Mouse (Mus musculus) WW6 (cell line): ENCODE results near the gene Dhrs1.

Experiments used
- DNase-seq: peaks from one replicate; pipeline ENCODE4 v3.0.0-alpha.2; 2013; ENCODE audit warnings: low read depth, low spot score

Dhrs1 gene

GRCm38 (mm10) chr14:55721700-55722437 lies 23.6 kb downstream of the Dhrs1 start, which contains the start of gene Rabggta:
Rabggta (minus strand) TSS chr14:55722263.
- peak; percentile 90 for DNase-seq

GRCm38 (mm10) chr14:55721076-55721475 lies 24.4 kb downstream of the Dhrs1 start:
- no peak for DNase-seq

GRCm38 (mm10) chr14:55720666-55721065 lies 24.8 kb downstream of the Dhrs1 start:
- DNase-seq, result no peak

GRCm38 (mm10) chr14:55719737-55720136 lies 25.8 kb downstream of the Dhrs1 start:
- no peak for DNase-seq

- no peak for DNase-seq
Measured at GRCm38 (mm10) chr14:55716884-55717283, 28.6 kb downstream of the Dhrs1 start.

- no peak for DNase-seq
Measured at GRCm38 (mm10) chr14:55716271-55716670, 29.2 kb downstream of the Dhrs1 start.

GRCm38 (mm10) chr14:55714893-55715292 lies 30.6 kb downstream of the Dhrs1 start:
- no peak for DNase-seq

GRCm38 (mm10) chr14:55713729-55714122 lies 31.8 kb downstream of the Dhrs1 start, which contains the start of gene Tgm1:
Tgm1 (minus strand) TSS chr14:55713926.
- no peak for DNase-seq

- no peak for DNase-seq
Measured at GRCm38 (mm10) chr14:55713007-55713728, 32.3 kb downstream of the Dhrs1 start.

GRCm38 (mm10) chr14:55711786-55712185 lies 33.7 kb downstream of the Dhrs1 start:
- DNase-seq, result no peak

- peak; percentile 61 for DNase-seq
Measured at GRCm38 (mm10) chr14:55709509-55709908, 36.0 kb downstream of the Dhrs1 start.

GRCm38 (mm10) chr14:55707397-55707796 lies 38.1 kb downstream of the Dhrs1 start:
- no peak for DNase-seq

GRCm38 (mm10) chr14:55706051-55706600 lies 39.4 kb downstream of the Dhrs1 start:
- no peak for DNase-seq

GRCm38 (mm10) chr14:55702761-55703160 lies 42.7 kb downstream of the Dhrs1 start:
- DNase-seq, result no peak

- DNase-seq, result no peak
Measured at GRCm38 (mm10) chr14:55701131-55701530, 44.4 kb downstream of the Dhrs1 start.

GRCm38 (mm10) chr14:55697226-55697625 lies 48.3 kb downstream of the Dhrs1 start:
- no peak for DNase-seq

- no peak for DNase-seq
Measured at GRCm38 (mm10) chr14:55689433-55689832, 56.1 kb downstream of the Dhrs1 start.
